Mouse (Mus musculus) left cerebral cortex, postnatal 10 days (tissue): ENCODE measurements around the gene Kif20b. TPM values are rescaled to one million over a fixed set of nuclear protein-coding genes. Genes with fewer than 3 reads are reported as not detected.

Experiments
- DNase-seq, 2 experiments: peaks; one replicate each; pipeline ENCODE4 v3.0.0; 2021 to 2022; ENCODE audit warnings: low spot score in 2 of 2, mixed read lengths in 1 of 2; ENCODE audit errors: extremely low spot score in 1 of 2
- intact Hi-C: fragments of 180-260 bp; cut with DNase I; formaldehyde crosslinking; loops from one replicate; pipeline ENCODE4 v1.15.1; 2025
- total RNA-seq, 2 experiments: library from RNA; stranded (reverse); gene quantifications; 2 replicates each; pipeline ENCODE4 v1.2.3; 2021

Kif20b gene
- total RNA-seq, result 1 to 10 TPM; 2.0 to 2.7 TPM

GRCm38 (mm10) chr19:34921652-34922602 is at the start of gene Kif20b:
TSS of gene Kif20b (plus strand) at chr19:34922361.
- intact Hi-C loops, result loop anchor here (10.0 kb wide), 1 partner anchor 257 kb away; no protein-coding TSS in a partner anchor
- DNase-seq, result peak; percentile 71 to 95

- no peak for DNase-seq
- intact Hi-C loops, result loop anchor here (5.0 kb wide), 1 partner anchor 49 kb away; no protein-coding TSS in a partner anchor
These were observed 45.5 kb upstream of the Kif20b start for GRCm38 (mm10) chr19:34876676-34877075.

GRCm38 (mm10) chr19:34877898-34878602 is 44.1 kb upstream of the Kif20b start:
- intact Hi-C loops, result loop anchor here (5.0 kb wide), 1 partner anchor 51 kb away; no protein-coding TSS in a partner anchor
- DNase-seq, result peak; percentile 90 to 92

- intact Hi-C loops, result loop anchor here (5.0 kb wide), 1 partner anchor 52 kb away; no protein-coding TSS in a partner anchor
- peak; percentile 62 to 82 for DNase-seq
These were observed 43.3 kb upstream of the Kif20b start, which contains the start of gene Pank1 for GRCm38 (mm10) chr19:34878603-34879541. TSS of gene Pank1 (minus strand) at chr19:34879455.

GRCm38 (mm10) chr19:34879624-34880023 is 42.5 kb upstream of the Kif20b start:
- intact Hi-C loops, result loop anchor here (5.0 kb wide), 1 partner anchor 52 kb away; no protein-coding TSS in a partner anchor
- no peak for DNase-seq

- no peak for DNase-seq
- intact Hi-C loops, result no loop called here
These were observed 41.0 kb upstream of the Kif20b start for GRCm38 (mm10) chr19:34881160-34881559.

- intact Hi-C loops, result no loop called here
These were observed 39.7 kb upstream of the Kif20b start for GRCm38 (mm10) chr19:34882443-34882842.

GRCm38 (mm10) chr19:34883526-34884224 is 38.5 kb upstream of the Kif20b start:
- no peak for DNase-seq
- intact Hi-C loops, result no loop called here

More at GRCm38 (mm10) chr19:34882443-34882842, 39.7 kb upstream of the Kif20b start:
- DNase-seq, result no peak

GRCm38 (mm10) chr19:34886324-34886723 is 35.8 kb upstream of the Kif20b start:
- DNase-seq, result no peak
- intact Hi-C loops, result no loop called here

GRCm38 (mm10) chr19:34890981-34891380 is 31.2 kb upstream of the Kif20b start:
- intact Hi-C loops, result no loop called here
- no peak for DNase-seq

GRCm38 (mm10) chr19:34891590-34891989 is 30.6 kb upstream of the Kif20b start:
- DNase-seq, result no peak
- intact Hi-C loops, result no loop called here

- intact Hi-C loops, result no loop called here
- no peak for DNase-seq
These were observed 27.1 kb upstream of the Kif20b start for GRCm38 (mm10) chr19:34895082-34895481.

GRCm38 (mm10) chr19:34897082-34897965 is 24.8 kb upstream of the Kif20b start:
- no peak for DNase-seq
- intact Hi-C loops, result no loop called here

- intact Hi-C loops, result no loop called here
- no peak for DNase-seq
These were observed 23.2 kb upstream of the Kif20b start for GRCm38 (mm10) chr19:34898941-34899340.

GRCm38 (mm10) chr19:34901266-34901665 is 20.9 kb upstream of the Kif20b start:
- intact Hi-C loops, result no loop called here
- no peak for DNase-seq

- no peak for DNase-seq
- intact Hi-C loops, result no loop called here
These were observed 20.4 kb upstream of the Kif20b start for GRCm38 (mm10) chr19:34901735-34902134.

GRCm38 (mm10) chr19:34904032-34904431 is 18.1 kb upstream of the Kif20b start:
- intact Hi-C loops, result no loop called here
- no peak for DNase-seq
